Mouse (Mus musculus) lung, postnatal 14 days (tissue): ENCODE measurements around the gene Crabp2.

Experiments
- DNase-seq: peaks from one replicate; pipeline ENCODE4 v3.0.0; 2021

Crabp2 gene

DNA sequence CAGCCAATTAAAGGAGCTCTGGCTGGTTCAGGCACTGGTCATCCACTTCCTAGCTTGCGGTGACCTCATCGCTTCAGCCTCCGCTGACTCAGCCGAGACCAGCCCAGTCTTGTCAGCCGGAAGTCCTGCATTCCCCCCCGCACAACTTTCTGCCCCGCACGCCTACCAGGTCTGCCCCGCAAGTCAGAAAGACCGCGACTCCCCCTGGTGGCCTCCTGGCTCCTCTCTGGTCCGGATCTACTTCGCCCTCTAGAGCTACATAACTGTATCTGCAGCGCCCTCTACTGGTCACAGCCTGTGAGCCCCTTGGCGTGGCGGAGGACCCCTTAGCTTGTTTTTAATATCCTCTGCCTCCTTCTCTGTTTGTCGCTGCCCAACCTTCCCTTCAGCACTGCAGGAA is 38.4 kb downstream of the Crabp2 start:
- peak; percentile 99 for DNase-seq

DNA sequence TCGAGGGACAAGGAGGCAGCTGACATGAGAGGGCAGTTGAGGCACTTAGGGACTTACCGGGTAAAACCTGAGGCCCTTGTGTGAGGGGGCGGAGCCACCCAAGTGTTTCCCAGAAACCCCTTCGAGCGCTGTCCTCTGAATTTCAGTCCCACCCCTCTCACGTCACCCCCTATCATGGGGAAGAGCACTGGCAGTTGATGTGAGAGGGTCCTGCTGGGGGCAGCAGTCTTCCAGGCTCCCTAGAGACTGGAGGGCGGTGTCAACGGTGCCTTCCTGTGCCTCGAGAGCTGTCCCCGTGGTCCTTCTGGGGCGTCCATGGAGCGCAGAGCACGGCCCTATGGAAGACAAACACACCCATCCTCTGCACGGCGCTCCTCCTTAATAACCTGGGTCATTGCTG is 39.2 kb downstream of the Crabp2 start:
- DNase-seq = peak; percentile 26

DNA sequence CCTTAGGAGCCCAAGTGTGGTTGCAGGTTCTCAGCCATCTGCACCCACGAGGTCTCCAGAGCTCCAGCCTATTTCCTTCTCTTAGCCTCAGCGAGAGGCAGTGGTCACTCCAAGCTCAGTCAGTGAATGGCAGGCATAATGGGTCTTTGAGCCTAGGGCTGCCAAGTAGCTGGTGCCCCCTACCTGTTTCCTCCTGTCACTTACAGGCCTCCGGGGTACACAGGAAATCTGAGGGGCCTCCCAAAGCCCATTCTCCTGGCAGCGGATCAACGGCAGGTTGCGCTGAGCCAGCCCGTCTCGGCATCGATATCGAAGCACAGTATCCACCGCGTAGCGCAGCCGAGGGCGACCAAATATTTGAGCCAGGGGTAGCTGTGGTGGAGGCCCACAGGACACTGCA is 39.6 kb downstream of the Crabp2 start:
- DNase-seq = no peak

DNA sequence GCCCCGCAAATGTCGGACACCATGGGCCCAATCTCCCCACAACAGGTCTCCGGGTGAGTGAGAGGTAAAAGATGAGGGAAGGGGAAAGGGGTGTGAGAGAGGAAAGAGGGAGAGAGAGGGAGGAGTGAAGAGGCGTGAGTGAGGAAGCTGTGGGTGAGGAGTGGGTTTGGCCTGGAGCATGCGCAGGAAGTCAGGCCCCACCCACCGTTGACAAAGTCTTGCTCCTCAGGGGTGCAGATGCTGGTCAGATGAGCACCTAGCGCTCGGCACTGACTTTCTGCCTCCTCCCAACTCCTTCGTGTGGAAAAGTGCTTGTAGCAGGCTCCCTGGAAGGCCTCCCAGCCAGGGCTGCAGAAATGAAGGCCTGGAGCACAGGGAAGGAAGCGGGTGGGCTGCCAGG is 41.5 kb downstream of the Crabp2 start:
- no peak for DNase-seq

DNA sequence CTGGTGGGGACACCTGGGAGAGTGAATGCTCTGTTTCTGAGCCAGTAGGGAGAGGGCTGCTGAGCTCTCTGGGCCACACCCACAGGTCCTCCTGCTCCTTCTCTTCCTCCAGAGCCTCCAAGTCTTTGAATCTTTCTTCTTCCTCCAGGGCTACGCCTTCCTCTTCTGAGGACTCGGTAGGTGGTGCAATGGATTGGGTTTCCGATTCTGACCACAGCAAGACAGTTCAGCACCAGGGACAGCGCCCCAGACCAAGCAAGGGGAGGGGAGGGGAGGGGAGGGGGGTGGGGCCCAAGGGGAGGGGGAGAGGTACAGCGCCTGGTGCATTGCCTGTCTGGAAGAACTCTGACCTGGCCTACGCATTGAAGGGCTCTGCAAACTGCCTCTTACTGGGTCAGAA is 45.0 kb downstream of the Crabp2 start:
- DNase-seq = peak; percentile 62

DNA sequence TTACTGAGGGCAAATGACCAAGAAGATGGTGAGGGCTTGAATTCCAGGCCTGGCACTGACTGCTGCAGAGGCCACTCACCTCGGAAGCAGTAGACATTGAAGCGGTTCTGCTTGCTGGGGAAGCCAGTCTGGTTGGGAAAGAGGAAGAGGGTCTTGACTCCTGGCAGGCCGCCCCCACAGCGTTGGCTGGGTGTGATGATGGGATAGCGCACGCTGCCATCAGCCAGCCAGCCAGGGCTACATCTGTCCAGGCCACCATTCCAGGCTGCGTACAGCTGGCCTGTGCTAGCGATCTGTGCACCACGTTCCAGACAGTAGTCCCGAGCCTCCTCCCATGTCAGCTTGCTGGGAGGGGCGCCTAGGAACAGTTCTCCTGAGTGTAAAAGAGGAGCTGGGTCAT is 46.9 kb downstream of the Crabp2 start:
- peak; percentile 40 for DNase-seq

DNA sequence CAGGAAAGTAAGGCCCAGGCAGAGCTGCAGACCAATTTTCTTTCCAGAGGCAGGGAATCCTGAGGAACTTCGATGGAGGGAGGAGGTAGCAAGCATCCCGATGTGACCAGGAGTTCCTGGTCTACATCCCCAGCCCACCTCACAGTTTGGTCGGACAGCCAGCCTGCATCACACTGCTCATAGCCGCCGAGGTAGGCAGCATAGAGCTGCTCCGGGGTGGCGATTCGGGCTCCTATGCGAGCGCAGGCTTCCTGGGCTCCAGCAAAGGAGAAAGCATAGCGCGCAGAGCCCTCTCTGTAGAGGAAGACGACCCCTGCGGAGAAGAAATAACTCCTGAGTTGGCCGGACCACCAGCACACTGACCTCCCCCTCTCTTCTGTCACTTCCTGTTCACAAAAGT is 47.9 kb downstream of the Crabp2 start:
- DNase-seq = no peak

DNA sequence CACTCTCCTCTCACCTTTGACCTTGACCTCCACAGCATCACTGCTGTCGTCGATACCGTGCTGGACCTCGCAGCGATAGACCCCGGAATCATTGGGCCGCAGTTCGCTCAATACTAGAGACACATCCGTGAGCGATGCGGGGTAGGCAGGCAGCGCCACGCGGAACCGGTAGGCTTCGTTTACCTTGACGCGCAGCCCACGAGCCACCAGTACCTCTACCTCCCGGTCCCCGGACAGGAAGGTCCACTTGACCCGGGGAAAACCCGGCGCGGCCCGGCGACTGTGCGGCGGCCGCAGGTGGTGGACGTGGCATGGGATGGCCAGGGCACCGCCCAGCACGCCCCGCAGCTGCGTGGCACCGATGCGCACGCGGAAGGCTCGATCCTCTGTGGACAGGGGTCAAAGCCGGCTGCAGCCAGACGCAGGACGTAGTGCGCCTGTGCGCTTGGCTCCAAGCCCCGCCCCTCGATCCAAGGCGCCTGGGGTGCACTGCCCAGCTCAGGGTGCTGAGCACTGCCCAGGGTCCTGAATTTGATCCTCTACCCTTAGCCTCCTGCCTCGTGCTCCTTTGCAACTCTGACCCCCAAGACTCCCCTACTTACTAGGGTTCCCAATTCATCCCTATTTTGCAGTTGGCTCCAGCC is 48.6 kb downstream of the Crabp2 start:
- peak; percentile 50 for DNase-seq

DNA sequence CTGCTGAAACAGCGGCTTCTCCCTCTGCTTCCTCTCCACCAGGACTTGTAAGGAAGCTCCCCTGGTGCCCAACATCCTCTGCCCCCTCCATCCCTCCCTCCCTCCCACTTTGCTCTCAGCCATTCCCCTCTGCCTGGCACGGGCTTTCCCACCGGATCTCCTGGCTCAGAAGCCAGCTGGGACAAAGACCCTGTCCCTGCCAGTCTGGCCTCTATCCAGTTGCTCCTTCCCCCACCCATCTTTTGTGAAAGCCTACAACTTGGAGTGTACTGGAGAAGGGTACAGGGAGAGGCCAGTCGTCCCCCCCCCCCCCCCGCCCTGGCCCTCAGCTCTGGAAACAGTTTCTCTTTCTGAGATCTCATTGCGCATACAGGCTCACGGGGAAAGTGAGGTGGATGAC is 50.3 kb downstream of the Crabp2 start:
- no peak for DNase-seq

DNA sequence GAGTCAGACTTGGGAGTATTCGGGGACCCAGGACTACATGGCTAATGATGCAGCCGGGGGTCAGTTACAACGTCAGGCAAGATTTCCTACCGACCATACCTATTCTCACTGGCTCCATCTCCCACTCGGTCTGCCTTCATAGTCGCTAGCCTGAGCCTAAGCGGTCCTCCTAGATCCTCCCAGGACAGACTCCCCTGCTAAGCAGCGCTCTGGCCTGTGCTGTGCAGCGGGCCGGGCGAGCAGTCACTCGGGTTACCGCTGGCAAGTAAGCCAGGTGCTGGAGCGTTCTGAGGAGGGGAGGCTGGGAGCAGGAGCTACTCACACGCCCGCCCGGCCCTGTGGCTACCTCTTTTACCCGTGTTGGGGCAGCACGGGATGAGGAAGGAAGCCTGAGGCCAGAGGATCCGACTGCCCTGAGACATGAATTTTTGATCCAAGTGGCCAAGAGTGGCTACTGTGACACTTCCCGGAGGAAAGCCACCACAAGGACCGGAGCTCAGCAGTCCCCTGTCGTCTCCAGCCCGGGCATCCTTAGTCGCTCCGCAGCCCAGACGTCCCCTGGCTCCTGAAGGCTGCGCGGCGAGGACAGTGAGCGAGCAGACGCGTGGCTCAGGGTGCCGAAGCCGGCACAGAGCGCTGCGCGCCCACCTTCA is 50.9 kb downstream of the Crabp2 start:
- no peak for DNase-seq

DNA sequence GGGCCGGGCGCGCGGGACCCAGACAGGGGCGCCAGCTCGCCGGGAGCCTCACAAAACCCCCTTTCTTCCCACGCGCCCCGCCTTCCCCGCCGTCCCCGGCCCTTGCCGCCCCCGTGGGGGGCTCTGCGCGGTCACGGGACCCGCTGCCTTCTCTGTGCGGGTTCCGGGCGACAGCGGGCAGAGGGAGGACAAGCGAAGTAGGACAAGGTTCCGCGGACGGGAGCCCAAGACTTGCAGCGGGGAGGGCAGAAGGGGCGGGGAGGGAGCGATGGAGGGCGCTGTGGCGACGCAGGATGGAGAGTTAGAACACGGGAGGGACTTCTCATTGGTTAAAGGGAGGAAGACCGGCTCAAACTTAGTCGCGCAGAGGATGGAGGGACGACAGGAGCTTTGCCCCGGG is 51.7 kb downstream of the Crabp2 start, which contains the start of gene Bcan:
Bcan (minus strand) TSS at position 50 of the 400 bp plus-strand sequence.
- DNase-seq = no peak

DNA sequence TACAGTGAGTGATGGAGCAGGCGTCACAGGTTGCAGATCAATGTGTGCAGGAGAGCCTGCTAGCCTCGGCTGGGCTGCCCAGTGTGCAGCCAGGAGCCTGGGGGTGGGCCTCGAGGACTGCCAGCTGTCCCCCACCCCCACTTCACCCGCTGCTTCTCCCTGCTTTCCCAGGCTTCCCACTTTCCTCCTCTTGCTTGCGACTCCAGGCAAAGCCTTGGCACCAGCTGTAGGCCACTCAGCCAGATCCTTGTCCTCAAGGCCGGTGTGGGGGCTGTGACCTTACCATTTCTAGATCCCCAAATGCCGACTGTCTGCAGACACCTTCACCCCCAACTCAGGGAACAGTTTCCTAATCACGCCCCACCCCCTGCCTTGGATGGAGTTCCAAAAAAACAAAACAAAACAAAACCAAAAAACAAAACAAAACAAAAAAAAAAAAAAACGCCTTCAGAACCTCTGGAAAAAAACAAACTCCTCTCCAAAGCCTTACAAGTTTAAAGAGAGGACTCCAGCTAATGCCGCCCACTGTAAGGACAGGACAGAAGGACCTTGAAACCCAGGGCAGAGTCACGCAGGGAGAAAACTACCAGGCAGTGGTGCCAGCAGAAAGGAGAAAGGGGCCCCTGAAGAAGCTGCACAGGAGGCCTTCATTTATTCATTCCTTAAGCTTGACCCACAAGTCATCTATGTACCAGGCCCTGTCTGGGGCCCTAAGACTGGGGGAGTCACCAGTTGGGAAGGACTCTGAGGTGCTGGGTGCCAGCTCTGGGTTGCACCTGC is 52.5 kb downstream of the Crabp2 start:
- no peak for DNase-seq

DNA sequence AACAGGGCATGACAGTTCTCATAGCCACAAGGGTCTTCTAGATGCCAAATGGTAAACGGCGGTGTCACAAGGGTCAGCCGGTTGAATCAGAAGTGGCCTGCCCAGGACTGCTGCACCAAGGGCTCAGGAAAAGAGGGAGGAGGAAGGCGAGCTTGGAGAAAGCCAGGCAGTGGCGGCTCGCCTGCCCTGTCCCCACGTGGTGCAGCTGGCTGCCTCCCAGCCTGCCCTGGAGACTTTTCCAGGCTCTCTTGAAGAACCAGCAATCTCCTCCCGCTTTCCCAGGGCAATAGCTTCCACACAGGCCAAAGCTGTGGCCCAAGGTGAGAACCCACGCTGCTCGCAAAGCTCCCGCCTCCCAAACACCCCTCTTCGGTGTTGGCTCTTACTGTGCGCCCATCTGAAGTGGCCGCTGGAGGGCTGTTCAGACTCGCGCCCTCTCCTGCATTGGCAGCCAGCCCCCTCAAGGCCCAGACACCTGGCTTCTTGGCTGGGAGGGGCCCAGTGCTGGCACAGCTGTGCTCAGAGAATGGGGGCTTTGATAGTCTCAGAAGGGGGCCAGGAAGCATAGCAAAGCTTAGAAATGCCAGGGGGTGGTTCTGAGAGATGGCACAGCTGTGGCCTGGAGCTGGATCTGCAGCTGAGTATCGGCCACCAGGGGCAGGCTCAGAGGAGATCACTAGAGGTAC is 54.0 kb downstream of the Crabp2 start:
- peak; percentile 63 for DNase-seq
